Mouse (Mus musculus): ENCODE results near the gene Pbrm1.

DNA sequence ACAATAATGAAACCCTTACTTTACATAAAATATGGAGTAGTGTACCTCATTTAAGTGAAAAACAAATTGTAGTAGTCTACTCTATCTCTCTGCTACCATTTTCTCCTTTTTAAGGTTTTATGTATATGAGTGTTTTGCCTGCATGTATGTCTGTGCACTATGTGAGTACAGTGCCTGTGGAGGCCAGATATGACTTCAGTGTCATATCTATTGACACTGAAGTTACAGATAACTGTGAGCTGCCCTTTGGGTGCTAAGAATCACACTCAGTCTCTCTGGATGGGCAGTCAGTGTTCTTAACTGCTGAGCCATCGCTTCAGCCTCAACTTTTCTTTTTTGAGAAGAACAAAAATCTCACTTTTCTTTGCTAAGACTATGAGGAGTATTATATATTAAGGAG, 26.9 kb downstream of the Pbrm1 start:
- TF ChIP-seq POLR2A (IDR thresholded peaks at IDR 0.05; ENCODE audit: borderline replicate concordance, extremely low read depth, insufficient read depth, insufficient read length, poor library complexity, severe bottlenecking), result no peak
- TF ChIP-seq CTCF (IDR thresholded peaks at IDR 0.05; ENCODE audit: borderline replicate concordance, extremely low read depth, insufficient read depth, insufficient read length), result no peak

Measured in brain, embryonic 14.5 days (tissue).